Mouse (Mus musculus) embryonic facial prominence, embryonic 15.5 days (tissue): ENCODE measurements around the gene Alkbh7. TPM values are rescaled to one million over a fixed set of nuclear protein-coding genes. Genes with fewer than 3 reads are reported as not detected.

ENCODE experiments used
- ATAC-seq: fragments of 200-750 bp; cut with Nextera tagmentation; 2 replicates; pipeline ENCODE4 v1.8.0; 2017; ENCODE audit warnings: low read depth, moderate TSS enrichment; ENCODE audit not compliant: insufficient number of reproducible peaks, low FRiP score, low TSS enrichment
- H3K27ac ChIP-seq: fragments of 300-500 bp; sonication (generic); replicated peaks from 2 replicates; pipeline ENCODE4 v1.5.1; 2015; ENCODE audit warnings: mild to moderate bottlenecking, inconsistent platforms
- H3K27me3 ChIP-seq: fragments of 300-500 bp; sonication (generic); 2 replicates; pipeline ENCODE4 v1.6.1; 2015; ENCODE audit warnings: inconsistent platforms
- H3K36me3 ChIP-seq: fragments of 300-500 bp; sonication (generic); 2 replicates; pipeline ENCODE4 v1.6.1; 2015; ENCODE audit warnings: mild to moderate bottlenecking, inconsistent platforms
- H3K4me1 ChIP-seq: fragments of 300-500 bp; sonication (generic); 2 replicates; pipeline ENCODE4 v1.6.1; 2015; ENCODE audit warnings: inconsistent platforms
- H3K4me2 ChIP-seq: fragments of 300-500 bp; sonication (generic); replicated peaks from 2 replicates; pipeline ENCODE4 v1.6.1; 2015; ENCODE audit warnings: mild to moderate bottlenecking, inconsistent platforms
- H3K4me3 ChIP-seq: fragments of 300-500 bp; sonication (generic); replicated peaks from 2 replicates; pipeline ENCODE4 v1.5.1; 2015; ENCODE audit warnings: mild to moderate bottlenecking, inconsistent platforms
- H3K9ac ChIP-seq: fragments of 300-500 bp; sonication (generic); 2 replicates; pipeline ENCODE4 v1.6.1; 2015; ENCODE audit warnings: inconsistent platforms
- H3K9me3 ChIP-seq: fragments of 300-500 bp; sonication (generic); replicated peaks from 2 replicates; pipeline ENCODE4 v1.6.1; 2016; ENCODE audit warnings: inconsistent platforms
- WGBS: fragments of 180-500 bp; shearing (Covaris S2); methylation state at CpG from one replicate; pipeline ENCODE4 v1.1.7; 2015; 5-methylcytosine and 5-hydroxymethylcytosine counted together
- polyA plus RNA-seq: library from polyadenylated mRNA; unstranded; fragments of >200 nt; fragmentation: Nextera tagmentation; extraction: Ambion mirVana; gene quantifications from 2 replicates; pipeline ENCODE4 v1.2.1, GENCODE M21; 2015

Alkbh7 gene
- polyA plus RNA-seq, 1 experiment from 2014 or later = 34.9 TPM

- Histone ChIP-seq H3K9ac (no peak overlapping the region), H3K27me3 (no peaks in the 10 kb centered on the region), H3K27ac (no peak overlapping the region), H3K36me3 (peaks cover 10% of the 10 kb centered on the region), H3K4me3 (no peak overlapping the region), H3K4me1 (peaks cover 12% of the 10 kb centered on the region), H3K4me2 (no peak overlapping the region), H3K9me3 (no peaks in the 10 kb centered on the region)
- ATAC-seq = no peak
- WGBS = 89% methylated on average over 4 of the region's 4 CpGs
Observed at GRCm38 (mm10) chr17:57032854-57033253, 35.7 kb downstream of the Alkbh7 start.

- H3K9ac ChIP-seq = no peak overlapping the region
- no peaks in the 10 kb centered on the region for H3K4me1 ChIP-seq
- H3K36me3 ChIP-seq = no peaks in the 10 kb centered on the region
- H3K27ac ChIP-seq = no peak overlapping the region
- ATAC-seq = no peak
- 0 out of 2 replicates have a peak, but pooled peaks cover 6% of the 10 kb centered on the region for H3K27me3 ChIP-seq
- no peaks in the 10 kb centered on the region for H3K9me3 ChIP-seq
- H3K4me3 ChIP-seq = no peak overlapping the region
- H3K4me2 ChIP-seq = no peak overlapping the region
- 40% methylated on average over 8 of the region's 8 CpGs for WGBS
Observed at GRCm38 (mm10) chr17:57038978-57039377, 41.8 kb downstream of the Alkbh7 start.

DNA sequence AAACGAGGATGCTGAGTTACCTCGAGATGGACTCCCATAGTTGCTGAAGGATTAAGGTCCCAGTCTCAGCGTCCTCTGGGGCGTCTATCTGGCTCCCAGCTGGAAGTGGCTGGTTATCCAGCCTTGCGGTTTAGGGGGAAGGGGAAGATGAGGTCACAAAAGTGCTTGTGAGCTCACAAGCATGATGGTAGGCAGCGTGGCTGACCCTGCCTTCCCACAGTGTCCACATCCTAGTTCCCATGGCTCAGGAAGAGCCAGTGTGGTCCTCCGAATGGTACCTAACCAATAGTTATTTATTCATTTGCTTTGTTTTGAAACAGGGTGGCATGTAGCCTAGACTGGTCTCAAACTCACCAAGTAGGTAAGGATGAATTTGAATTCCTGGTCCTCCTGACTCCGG, 44.4 kb downstream of the Alkbh7 start, which contains the start of gene Slc25a41:
Gene Slc25a41, minus strand, starts transcription at position 101 of the 400 bp plus-strand sequence.
- H3K4me3 ChIP-seq = no peak within 1 kb of the TSS
- no peak within 1 kb of the TSS for H3K4me2 ChIP-seq
- no peak within 1 kb of the TSS for H3K27ac ChIP-seq
- no peak for ATAC-seq
- no peak within 1 kb of the TSS for H3K9ac ChIP-seq
- no peaks in the 10 kb centered on the region for H3K4me1 ChIP-seq
- 63% methylated on average over 8 of the region's 8 CpGs for WGBS
- no peaks in the 10 kb centered on the region for H3K9me3 ChIP-seq
- 0 out of 2 replicates have a peak, but pooled peaks cover 6% of the 10 kb centered on the region for H3K27me3 ChIP-seq
- H3K36me3 ChIP-seq = peaks cover 5% of the 10 kb centered on the region; the same call in 1 of the 2 replicates

DNA sequence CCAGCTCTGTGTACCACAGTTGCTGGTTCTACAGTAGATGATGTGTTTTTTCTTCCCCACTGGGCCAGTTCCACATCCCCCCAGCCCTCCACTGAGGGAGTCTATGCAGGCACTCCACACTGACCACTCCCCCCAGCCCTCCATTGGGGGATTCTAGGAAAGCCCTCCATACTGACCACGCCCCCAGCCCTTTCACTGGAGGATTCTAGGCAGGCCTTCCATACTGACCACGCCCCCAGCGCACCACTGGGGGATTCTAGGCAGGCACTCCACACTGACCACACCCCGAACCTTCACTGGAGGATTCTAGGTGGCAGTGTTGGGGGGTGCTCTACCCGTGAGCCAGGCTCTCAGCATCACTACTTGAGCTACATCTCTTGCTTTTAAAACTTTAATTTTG, 50.3 kb downstream of the Alkbh7 start:
- peaks cover 16% of the 10 kb centered on the region for H3K36me3 ChIP-seq
- H3K4me2 ChIP-seq = no peak overlapping the region
- no peak overlapping the region for H3K4me3 ChIP-seq
- ATAC-seq = no peak
- no peaks in the 10 kb centered on the region for H3K9me3 ChIP-seq
- H3K9ac ChIP-seq = no peak overlapping the region
- WGBS = 31% methylated on average over 5 of the region's 5 CpGs
- no peaks in the 10 kb centered on the region for H3K27me3 ChIP-seq
- H3K4me1 ChIP-seq = no peaks in the 10 kb centered on the region
- no peak overlapping the region for H3K27ac ChIP-seq

DNA sequence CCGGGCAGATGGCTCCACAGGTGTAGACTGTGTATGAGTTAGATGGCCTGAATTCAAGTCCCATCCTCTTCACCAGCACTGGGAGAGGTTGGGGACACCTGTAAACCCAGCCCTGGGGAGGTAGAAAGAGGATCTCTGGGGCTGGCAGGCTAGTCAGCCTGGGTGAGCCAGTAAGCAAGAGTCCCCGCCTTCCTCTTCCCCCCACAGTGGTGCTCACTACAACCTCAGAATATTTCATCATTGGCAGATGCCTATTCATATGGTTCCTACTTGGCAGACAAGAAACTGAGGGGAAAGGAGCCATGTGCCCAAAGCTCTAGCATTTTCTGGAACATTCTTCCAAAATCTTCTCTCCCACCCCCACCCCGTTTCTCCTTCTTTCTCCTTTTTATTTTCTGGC, 51.7 kb downstream of the Alkbh7 start:
- 99% methylated on average over 3 of the region's 3 CpGs for WGBS
- no peaks in the 10 kb centered on the region for H3K27me3 ChIP-seq
- H3K9ac ChIP-seq = no peak overlapping the region
- no peak overlapping the region for H3K27ac ChIP-seq
- H3K4me2 ChIP-seq = no peak overlapping the region
- H3K36me3 ChIP-seq = peaks cover 24% of the 10 kb centered on the region
- no peaks in the 10 kb centered on the region for H3K4me1 ChIP-seq
- H3K9me3 ChIP-seq = no peaks in the 10 kb centered on the region
- ATAC-seq = no peak
- H3K4me3 ChIP-seq = no peak overlapping the region

Other genes starting within 250 kb of the Alkbh7 start
- gene Nrtn, start 239.8 kb upstream of the Alkbh7 start, polyA plus RNA-seq = 24.6 and 29.5 TPM in 2 replicates
- 44.4 and 47.8 TPM in 2 replicates for gene Dus3l, start 232.6 kb upstream of the Alkbh7 start, polyA plus RNA-seq
- gene Prr22, start 227.1 kb upstream of the Alkbh7 start, polyA plus RNA-seq = 0.49 and 1.2 TPM in 2 replicates
- gene Rfx2, start 166.3 kb upstream of the Alkbh7 start, polyA plus RNA-seq = 7.5 and 9.9 TPM in 2 replicates
- 0.16 TPM in 1 of 2 replicates, not detected in the other for gene Acsbg2, start 122.9 kb upstream of the Alkbh7 start, polyA plus RNA-seq
- gene 1700061G19Rik, start 121.9 kb upstream of the Alkbh7 start, polyA plus RNA-seq = 0.27 and 0.29 TPM in 2 replicates
- gene Mllt1, start 61.9 kb upstream of the Alkbh7 start, polyA plus RNA-seq = 53.9 and 56.9 TPM in 2 replicates
- 10.2 and 10.4 TPM in 2 replicates for gene Acer1, start 15.2 kb upstream of the Alkbh7 start, polyA plus RNA-seq
- gene Clpp, start 7.0 kb upstream of the Alkbh7 start, polyA plus RNA-seq = 136 and 139 TPM in 2 replicates
- not detected in 2 replicates for gene Pspn, start 2.7 kb downstream of the Alkbh7 start, polyA plus RNA-seq
- 64.3 and 68.2 TPM in 2 replicates for gene Gtf2f1, start 13.9 kb downstream of the Alkbh7 start, polyA plus RNA-seq
- gene Gm17949, start 14.1 kb downstream of the Alkbh7 start, polyA plus RNA-seq = 0.56 and 0.60 TPM in 2 replicates
- gene Khsrp, start 34.2 kb downstream of the Alkbh7 start, polyA plus RNA-seq = 40.7 and 41.4 TPM in 2 replicates
- gene Slc25a41, start 44.3 kb downstream of the Alkbh7 start, polyA plus RNA-seq = not detected in 2 replicates
- 13.0 and 14.6 TPM in 2 replicates for gene Crb3, start 61.8 kb downstream of the Alkbh7 start, polyA plus RNA-seq
- 6.7 and 8.2 TPM in 2 replicates for gene Slc25a23, start 62.5 kb downstream of the Alkbh7 start, polyA plus RNA-seq
- 2.6 and 4.9 TPM in 2 replicates for gene Dennd1c, start 81.2 kb downstream of the Alkbh7 start, polyA plus RNA-seq
- gene Tubb4a, start 90.4 kb downstream of the Alkbh7 start, polyA plus RNA-seq = 6.7 and 9.7 TPM in 2 replicates
- gene Tnfsf9, start 108.0 kb downstream of the Alkbh7 start, polyA plus RNA-seq = 5.8 and 6.0 TPM in 2 replicates
- not detected in 2 replicates for gene Cd70, start 152.4 kb downstream of the Alkbh7 start, polyA plus RNA-seq
- gene Tnfsf14, start 196.8 kb downstream of the Alkbh7 start, polyA plus RNA-seq = 0.28 TPM in 1 of 2 replicates, not detected in the other
- gene C3, start 230.8 kb downstream of the Alkbh7 start, polyA plus RNA-seq = 1.0 and 1.8 TPM in 2 replicates